Mouse (Mus musculus) layer of hippocampus, adult 11-12 months (tissue): ENCODE measurements around the gene Pacsin2.

Experiments
- DNase-seq: peaks from one replicate; pipeline ENCODE4 v3.0.0; 2022; ENCODE audit warnings: low spot score

Gene Pacsin2

DNA sequence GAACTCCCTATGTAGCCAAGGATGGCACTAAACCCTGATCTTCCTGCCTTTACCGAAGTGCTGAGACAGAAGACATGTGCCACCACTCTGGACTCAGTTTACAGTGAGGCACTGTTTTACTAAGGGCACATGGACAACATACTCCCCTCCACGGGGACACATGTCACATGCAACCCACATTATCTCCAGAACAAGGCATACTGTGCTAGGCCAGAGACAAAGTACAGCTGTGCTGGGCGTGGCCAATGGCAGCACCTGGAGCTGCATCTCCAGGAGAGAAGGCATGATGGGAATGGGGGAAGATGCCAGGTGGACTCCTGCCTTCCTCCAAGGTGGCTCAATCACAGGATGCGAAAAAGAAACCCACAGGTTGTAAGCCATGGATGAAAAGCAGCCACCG lies 135.5 kb downstream of the Pacsin2 start:
- DNase-seq = no peak
